Mouse (Mus musculus): ENCODE measurements around the gene Map3k4. TPM values are rescaled to one million over a fixed set of nuclear protein-coding genes. Genes with fewer than 3 reads are reported as not detected.

Gene Map3k4
- polyA plus RNA-seq, 1 experiment from 2014 or later = 28.4 TPM

GRCm38 (mm10) chr17:12343702-12344376, 25.2 kb upstream of the Map3k4 start:
- H3K36me3 ChIP-seq (ENCODE audit: control insufficient read depth, insufficient read depth, low read length) = no peaks in the 10 kb centered on the region
- ATAC-seq (replicated peaks; ENCODE audit: low FRiP score) (no peak), DNase-seq (ENCODE audit: low spot score) (no peak)
- H3K9ac ChIP-seq (ENCODE audit: low read depth, low read length) = no peak overlapping the region
- no peak overlapping the region for H3K4me3 ChIP-seq (ENCODE audit: low read depth, low read length)
- WGBS = 83% methylated on average over 9 of the region's 9 CpGs
- no peaks in the 10 kb centered on the region for H3K27me3 ChIP-seq (replicated peaks; ENCODE audit: control insufficient read depth, insufficient read depth, low read length)
- no peaks in the 10 kb centered on the region for H3K9me3 ChIP-seq (ENCODE audit: control insufficient read depth, low read length)
- no peak overlapping the region for H3K4me2 ChIP-seq
- H3K4me1 ChIP-seq (replicated peaks; ENCODE audit: control insufficient read depth, insufficient read depth, low read length) = no peaks in the 10 kb centered on the region
- no peak overlapping the region for H3K27ac ChIP-seq (ENCODE audit: low read depth, low read length)

- Histone ChIP-seq H3K4me2 (no peak overlapping the region), H3K36me3 (ENCODE audit: control insufficient read depth, insufficient read depth, low read length) (no peaks in the 10 kb centered on the region), H3K27me3 (replicated peaks; ENCODE audit: control insufficient read depth, insufficient read depth, low read length) (no peaks in the 10 kb centered on the region), H3K4me1 (replicated peaks; ENCODE audit: control insufficient read depth, insufficient read depth, low read length) (no peaks in the 10 kb centered on the region; the same call in 1 of the 2 replicates), H3K27ac (ENCODE audit: low read depth, low read length) (no peak overlapping the region), H3K9ac (ENCODE audit: low read depth, low read length) (no peak overlapping the region), H3K4me3 (ENCODE audit: low read depth, low read length) (no peak overlapping the region), H3K9me3 (ENCODE audit: control insufficient read depth, low read length) (no peaks in the 10 kb centered on the region)
- WGBS = 82% methylated on average over 4 of the region's 4 CpGs
- ATAC-seq (replicated peaks; ENCODE audit: low FRiP score) (no peak), DNase-seq (ENCODE audit: low spot score) (no peak)
Measured at GRCm38 (mm10) chr17:12337156-12337555, 18.6 kb upstream of the Map3k4 start.

GRCm38 (mm10) chr17:12336073-12336868, 17.7 kb upstream of the Map3k4 start:
- no peak for DNase-seq (ENCODE audit: low spot score)
- Histone ChIP-seq H3K9ac (ENCODE audit: low read depth, low read length) (no peak overlapping the region), H3K27me3 (replicated peaks; ENCODE audit: control insufficient read depth, insufficient read depth, low read length) (no peaks in the 10 kb centered on the region), H3K4me3 (ENCODE audit: low read depth, low read length) (no peak overlapping the region), H3K9me3 (ENCODE audit: control insufficient read depth, low read length) (no peaks in the 10 kb centered on the region), H3K36me3 (ENCODE audit: control insufficient read depth, insufficient read depth, low read length) (no peaks in the 10 kb centered on the region), H3K27ac (ENCODE audit: low read depth, low read length) (no peak overlapping the region), H3K4me1 (replicated peaks; ENCODE audit: control insufficient read depth, insufficient read depth, low read length) (no peaks in the 10 kb centered on the region; the same call in 1 of the 2 replicates), H3K4me2 (no peak overlapping the region)
- no peak for ATAC-seq (replicated peaks; ENCODE audit: low FRiP score)
- 78% methylated on average over 19 of the region's 19 CpGs for WGBS

- H3K4me3 ChIP-seq (ENCODE audit: low read depth, low read length) = no peak overlapping the region
- no peak for DNase-seq (ENCODE audit: low spot score)
- WGBS = 59% methylated on average over 6 of the region's 6 CpGs
- no peaks in the 10 kb centered on the region for H3K36me3 ChIP-seq (ENCODE audit: control insufficient read depth, insufficient read depth, low read length)
- no peak overlapping the region for H3K27ac ChIP-seq (ENCODE audit: low read depth, low read length)
- H3K9me3 ChIP-seq (ENCODE audit: control insufficient read depth, low read length) = no peaks in the 10 kb centered on the region
- no peaks in the 10 kb centered on the region for H3K27me3 ChIP-seq (replicated peaks; ENCODE audit: control insufficient read depth, insufficient read depth, low read length)
- H3K4me1 ChIP-seq (replicated peaks; ENCODE audit: control insufficient read depth, insufficient read depth, low read length) = no peaks in the 10 kb centered on the region; the same call in 1 of the 2 replicates
- no peak for ATAC-seq (replicated peaks; ENCODE audit: low FRiP score)
- H3K9ac ChIP-seq (ENCODE audit: low read depth, low read length) = no peak overlapping the region
- no peak overlapping the region for H3K4me2 ChIP-seq
Measured at GRCm38 (mm10) chr17:12335115-12335514, 16.5 kb upstream of the Map3k4 start.

- ATAC-seq (replicated peaks; ENCODE audit: low FRiP score) (no peak), DNase-seq (ENCODE audit: low spot score) (no peak)
- no peak overlapping the region for H3K4me2 ChIP-seq
- H3K4me3 ChIP-seq (ENCODE audit: low read depth, low read length) = no peak overlapping the region
- no peak overlapping the region for H3K9ac ChIP-seq (ENCODE audit: low read depth, low read length)
- H3K9me3 ChIP-seq (ENCODE audit: control insufficient read depth, low read length) = no peaks in the 10 kb centered on the region
- no peaks in the 10 kb centered on the region for H3K36me3 ChIP-seq (ENCODE audit: control insufficient read depth, insufficient read depth, low read length)
- H3K27ac ChIP-seq (ENCODE audit: low read depth, low read length) = no peak overlapping the region
- 52% methylated on average over 14 of the region's 14 CpGs for WGBS
- no peaks in the 10 kb centered on the region for H3K4me1 ChIP-seq (replicated peaks; ENCODE audit: control insufficient read depth, insufficient read depth, low read length)
- no peaks in the 10 kb centered on the region for H3K27me3 ChIP-seq (replicated peaks; ENCODE audit: control insufficient read depth, insufficient read depth, low read length)
Measured at GRCm38 (mm10) chr17:12327847-12328518, 9.4 kb upstream of the Map3k4 start.

GRCm38 (mm10) chr17:12319786-12320185, 1.2 kb upstream of the Map3k4 start:
- no peak overlapping the region for H3K9ac ChIP-seq (ENCODE audit: low read depth, low read length)
- 83% methylated on average over 7 of the region's 7 CpGs for WGBS

GRCm38 (mm10) chr17:12317954-12318651, 493 bp downstream of the Map3k4 start:
- DNase-seq (ENCODE audit: low spot score) = peak; percentile 54
- Histone ChIP-seq H3K4me1 (replicated peaks; ENCODE audit: control insufficient read depth, insufficient read depth, low read length) (peaks cover 17% of the 10 kb centered on the region), H3K9ac (ENCODE audit: low read depth, low read length) (peak overlapping the region; percentile 89), H3K27ac (ENCODE audit: low read depth, low read length) (peak overlapping the region; percentile 86), H3K36me3 (ENCODE audit: control insufficient read depth, insufficient read depth, low read length) (no peaks in the 10 kb centered on the region), H3K4me2 (peak overlapping the region; percentile 84), H3K4me3 (ENCODE audit: low read depth, low read length) (peak overlapping the region; percentile 99), H3K27me3 (replicated peaks; ENCODE audit: control insufficient read depth, insufficient read depth, low read length) (no peaks in the 10 kb centered on the region), H3K9me3 (ENCODE audit: control insufficient read depth, low read length) (no peaks in the 10 kb centered on the region)
- under 1% methylated on average over 59 of the region's 59 CpGs for WGBS
- ATAC-seq (replicated peaks; ENCODE audit: low FRiP score) = peak; percentile 4; the same call in 1 of the 2 replicates

More at GRCm38 (mm10) chr17:12319786-12320185, 1.2 kb upstream of the Map3k4 start:
- DNase-seq (ENCODE audit: low spot score) = no peak
- no peaks in the 10 kb centered on the region for H3K36me3 ChIP-seq (ENCODE audit: control insufficient read depth, insufficient read depth, low read length)
- H3K27me3 ChIP-seq (replicated peaks; ENCODE audit: control insufficient read depth, insufficient read depth, low read length) = no peaks in the 10 kb centered on the region
- H3K9me3 ChIP-seq (ENCODE audit: control insufficient read depth, low read length) = no peaks in the 10 kb centered on the region
- ATAC-seq (replicated peaks; ENCODE audit: low FRiP score) = no peak
- no peak overlapping the region for H3K4me2 ChIP-seq
- H3K4me3 ChIP-seq (ENCODE audit: low read depth, low read length) = no peak overlapping the region
- peaks cover 14% of the 10 kb centered on the region for H3K4me1 ChIP-seq (replicated peaks; ENCODE audit: control insufficient read depth, insufficient read depth, low read length)
- no peak overlapping the region for H3K27ac ChIP-seq (ENCODE audit: low read depth, low read length)

GRCm38 (mm10) chr17:12317607-12317953, 1.0 kb downstream of the Map3k4 start:
- ATAC-seq (replicated peaks; ENCODE audit: low FRiP score) (no peak), DNase-seq (ENCODE audit: low spot score) (no peak)
- Histone ChIP-seq H3K9ac (ENCODE audit: low read depth, low read length) (peak overlapping the region; percentile 89), H3K27me3 (replicated peaks; ENCODE audit: control insufficient read depth, insufficient read depth, low read length) (no peaks in the 10 kb centered on the region), H3K4me2 (peak overlapping the region; percentile 84), H3K27ac (ENCODE audit: low read depth, low read length) (peak overlapping the region; percentile 86; the same call in 1 of the 2 replicates), H3K4me1 (replicated peaks; ENCODE audit: control insufficient read depth, insufficient read depth, low read length) (peaks cover 17% of the 10 kb centered on the region), H3K4me3 (ENCODE audit: low read depth, low read length) (peak overlapping the region; percentile 99), H3K9me3 (ENCODE audit: control insufficient read depth, low read length) (no peaks in the 10 kb centered on the region), H3K36me3 (ENCODE audit: control insufficient read depth, insufficient read depth, low read length) (no peaks in the 10 kb centered on the region)
- WGBS = 13% methylated on average over 7 of the region's 7 CpGs
